Mouse (Mus musculus) megakaryocyte, embryonic 14.5 days (primary cell): Measurements from ENCODE around the gene Thumpd1.

Experiments used
- FLI1 ChIP-seq: IDR thresholded peaks from 2 replicates; pipeline ENCODE4 v1.6.1; 2012; ENCODE audit warnings: low read length, inconsistent platforms, mixed read lengths
- GATA1 ChIP-seq: IDR thresholded peaks from 3 replicates; pipeline ENCODE4 v1.6.1; 2012; ENCODE audit warnings: mixed read lengths, low read length, inconsistent platforms, borderline replicate concordance

DNA sequence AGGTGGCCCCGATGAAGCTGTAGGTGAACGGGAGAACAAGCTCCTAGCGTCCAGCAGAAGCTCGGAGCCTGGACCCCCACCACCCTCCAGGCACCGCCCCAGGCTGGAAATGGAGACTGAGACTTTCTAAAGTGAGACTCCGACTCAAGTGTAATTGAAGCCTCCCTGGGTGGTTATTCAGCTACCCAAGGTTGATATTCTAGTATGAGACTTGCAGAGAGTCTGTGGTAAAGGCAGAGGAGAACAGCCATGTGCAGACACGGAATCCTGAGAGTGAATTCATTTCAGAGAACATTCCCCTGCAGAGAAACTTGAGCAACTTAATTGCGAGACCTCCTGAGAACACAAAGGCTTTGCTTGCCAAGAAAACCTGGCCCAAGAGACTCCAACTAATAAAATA is 40.5 kb downstream of the Thumpd1 start:
- TF ChIP-seq GATA1 (no peak), FLI1 (no peak)
